Mouse (Mus musculus) heart, adult 9 months (tissue): ENCODE results near the gene Xlr5c.
"Not testable (repeated sequence)": the region's sequence is repeated elsewhere in the genome, so short reads cannot be mapped to it uniquely, and the experiment has no call there.

Experiments
- DNase-seq, 2 experiments: peaks; one replicate each; pipeline ENCODE4 v3.0.0; 2022; ENCODE audit warnings: low spot score in 2 of 2

Xlr5c gene

GRCm38 (mm10) chrX:73292876-73293275, at the start of gene Xlr5c, which contains the start of gene Xlr5a:
TSS of gene Xlr5c (minus strand) at chrX:73292976.
TSS of gene Xlr5a (minus strand) at chrX:73292976.
- DNase-seq = not testable (repeated sequence)

- DNase-seq = peak; percentile 76
Measured at GRCm38 (mm10) chrX:73342483-73342895, 49.7 kb upstream of the Xlr5c start, which contains the start of gene Zfp275. TSS of gene Zfp275 (plus strand) at chrX:73342621.

- DNase-seq = no peak
Measured at GRCm38 (mm10) chrX:73342068-73342467, 49.3 kb upstream of the Xlr5c start.

- DNase-seq = no peak
Measured at GRCm38 (mm10) chrX:73341473-73341872, 48.7 kb upstream of the Xlr5c start.

GRCm38 (mm10) chrX:73336740-73337139, 44.0 kb upstream of the Xlr5c start, which contains the start of gene Gm45015:
TSS of gene Gm45015 (minus strand) at chrX:73336840.
- no peak for DNase-seq

GRCm38 (mm10) chrX:73333548-73333947, 40.8 kb upstream of the Xlr5c start:
- DNase-seq = no peak

GRCm38 (mm10) chrX:73327215-73327614, 34.4 kb upstream of the Xlr5c start:
- no peak for DNase-seq

- no peak for DNase-seq
Measured at GRCm38 (mm10) chrX:73321029-73321428, 28.3 kb upstream of the Xlr5c start.

- peak in 1 of 2 experiments; percentile 6 for DNase-seq
Measured at GRCm38 (mm10) chrX:73312522-73312921, 19.7 kb upstream of the Xlr5c start.

- not testable (repeated sequence) for DNase-seq
Measured at GRCm38 (mm10) chrX:73295745-73296144, 3.0 kb upstream of the Xlr5c start.

- DNase-seq = not testable (repeated sequence)
Measured at GRCm38 (mm10) chrX:73265270-73265669, 27.5 kb downstream of the Xlr5c start, which contains the start of gene Xlr3c. TSS of gene Xlr3c (minus strand) at chrX:73265390.

GRCm38 (mm10) chrX:73262428-73262827, 30.3 kb downstream of the Xlr5c start:
- not testable (repeated sequence) for DNase-seq

- not testable (repeated sequence) for DNase-seq
Measured at GRCm38 (mm10) chrX:73242821-73243325, 49.9 kb downstream of the Xlr5c start, which contains the start of gene Xlr4c. TSS of gene Xlr4c (minus strand) at chrX:73243130.
